ENCODE assay signal across 8 mouse cellular contexts in the genomic region with DNA sequence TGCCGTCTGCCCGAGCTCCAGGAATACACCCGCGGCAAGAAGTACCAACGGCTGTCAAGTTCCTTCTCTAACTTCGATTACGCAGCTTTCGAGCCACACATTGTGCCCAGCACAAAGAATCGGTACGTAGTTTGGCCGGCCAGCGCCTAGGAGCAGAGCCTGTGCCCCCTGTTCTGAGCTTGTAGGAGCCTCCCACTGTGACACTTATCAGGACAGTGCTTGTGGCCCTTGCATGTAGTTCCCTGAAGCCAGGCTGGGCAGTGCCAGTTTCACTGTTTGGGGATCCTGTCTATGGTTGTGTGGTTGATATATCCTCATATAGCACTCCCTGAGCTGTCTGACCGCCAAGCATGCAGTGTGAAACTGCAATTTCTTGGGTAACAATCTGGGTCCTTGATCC. TPM values are rescaled to one million over a fixed set of nuclear protein-coding genes. Genes with fewer than 3 reads are reported as not detected.
DNase-seq lines count a peak whose midpoint lies in the region; ATAC-seq and TF ChIP-seq lines count a peak whose summit lies in the region.

No protein-coding gene starts in this region.

- no peaks in the 10 kb centered on the region for H3K9me3 ChIP-seq in embryonic facial prominence, embryonic 15.5 days (replicated peaks)
- no peaks in the 10 kb centered on the region for H3K9me3 ChIP-seq in limb, embryonic 10.5 days (replicated peaks)
- no peaks in the 10 kb centered on the region for H3K9me3 ChIP-seq in neural tube, embryonic 12.5 days

- no peaks in the 10 kb centered on the region for H3K27me3 ChIP-seq in liver, adult 2 months (ENCODE audit: control insufficient read depth, insufficient read depth, low read length)
- H3K27me3 ChIP-seq in embryonic facial prominence, embryonic 15.5 days: no peaks in the 10 kb centered on the region
- H3K27me3 ChIP-seq in limb, embryonic 10.5 days (ENCODE audit: low read depth, poor library complexity, severe bottlenecking): no peaks in the 10 kb centered on the region
- no peaks in the 10 kb centered on the region for H3K27me3 ChIP-seq in neural tube, embryonic 12.5 days (replicated peaks)

- peak overlapping the region; percentile 65 for H3K9ac ChIP-seq in liver, adult 2 months (ENCODE audit: low read depth, low read length)
- peak overlapping the region; percentile 74 for H3K9ac ChIP-seq in embryonic facial prominence, embryonic 15.5 days
- H3K9ac ChIP-seq in neural tube, embryonic 12.5 days: peak overlapping the region; percentile 69

- 0% methylated on average over 13 of the region's 13 CpGs for WGBS in liver, adult 2 months
- 2% methylated on average over 13 of the region's 13 CpGs for WGBS in embryonic facial prominence, embryonic 15.5 days
- 5% methylated on average over 13 of the region's 13 CpGs for whole genome bisulfite sequencing in limb, embryonic 10.5 days
- 4% methylated on average over 13 of the region's 13 CpGs for whole genome bisulfite sequencing in neural tube, embryonic 12.5 days

- peaks cover 11% of the 10 kb centered on the region; the same call in 1 of the 2 replicates for H3K79me2 ChIP-seq in liver, adult 2 months (ENCODE audit: control insufficient read depth, insufficient read depth, low read length)

- DNase-seq in liver, adult 2 months (ENCODE audit: extremely low read depth, low read depth, low spot score): peak; percentile 46
- no peak for DNase-seq in liver
- DNase-seq in limb, embryonic 10.5 days (ENCODE audit: low spot score): no peak
- no peak for DNase-seq in cerebellum, postnatal 14 days
- DNase-seq in kidney, adult 11 months: no peak
- no peak for DNase-seq in frontal cortex, postnatal 25 days (ENCODE audit: low spot score in 2 of 2)

- no peak for TF ChIP-seq POLR2A in liver, adult 2 months (IDR thresholded peaks at IDR 0.05; ENCODE audit: extremely low read depth, insufficient read depth, low read length)

- peak overlapping the region; percentile 66 for H3K4me3 ChIP-seq in liver, adult 2 months (ENCODE audit: insufficient read depth, low read depth, low read length)
- H3K4me3 ChIP-seq in embryonic facial prominence, embryonic 15.5 days (replicated peaks): peak overlapping the region; percentile 75
- H3K4me3 ChIP-seq in limb, embryonic 10.5 days: peak overlapping the region; percentile 84
- peak overlapping the region; percentile 64 for H3K4me3 ChIP-seq in neural tube, embryonic 12.5 days

- peaks cover 31% of the 10 kb centered on the region for H3K4me1 ChIP-seq in liver, adult 2 months (ENCODE audit: control insufficient read depth, insufficient read depth, low read length)
- H3K4me1 ChIP-seq in embryonic facial prominence, embryonic 15.5 days: peaks cover 49% of the 10 kb centered on the region
- peaks cover 51% of the 10 kb centered on the region for H3K4me1 ChIP-seq in limb, embryonic 10.5 days
- H3K4me1 ChIP-seq in neural tube, embryonic 12.5 days: peaks cover 45% of the 10 kb centered on the region

- peaks cover 41% of the 10 kb centered on the region for H3K36me3 ChIP-seq in liver, adult 2 months (ENCODE audit: control insufficient read depth, insufficient read depth, low read length)
- H3K36me3 ChIP-seq in embryonic facial prominence, embryonic 15.5 days: peaks cover 62% of the 10 kb centered on the region
- peaks cover 78% of the 10 kb centered on the region for H3K36me3 ChIP-seq in limb, embryonic 10.5 days
- peaks cover 75% of the 10 kb centered on the region for H3K36me3 ChIP-seq in neural tube, embryonic 12.5 days

- H3K27ac ChIP-seq in liver, adult 2 months (replicated peaks; ENCODE audit: insufficient read depth, low read depth, low read length): peak overlapping the region; percentile 59
- H3K27ac ChIP-seq in embryonic facial prominence, embryonic 15.5 days (replicated peaks): peak overlapping the region; percentile 73
- H3K27ac ChIP-seq in limb, embryonic 10.5 days: peak overlapping the region; percentile 88
- H3K27ac ChIP-seq in neural tube, embryonic 12.5 days: no peak overlapping the region

- TF ChIP-seq CTCF in liver, adult 2 months (IDR thresholded peaks at IDR 0.05; ENCODE audit: low read depth, low read length): no peak

- H3K4me2 ChIP-seq in embryonic facial prominence, embryonic 15.5 days (replicated peaks): peak overlapping the region; percentile 96
- peak overlapping the region; percentile 99 for H3K4me2 ChIP-seq in neural tube, embryonic 12.5 days (replicated peaks)

- ATAC-seq in embryonic facial prominence, embryonic 15.5 days (ENCODE audit: insufficient number of reproducible peaks, low FRiP score, low TSS enrichment, low read depth): no peak
- ATAC-seq in neural tube, embryonic 12.5 days (ENCODE audit: low FRiP score, low read depth): no peak

RNA-seq across cellular contexts. Expression of a gene that starts 0.4 kb away (rescaled TPM):
- total RNA-seq in liver, adult 2 months (2014; rRNA removed): 55.5 and 60.5 TPM in 2 replicates
- 51.7 and 57.2 TPM in 2 replicates for polyA plus RNA-seq in liver, adult 2 months (2012; rRNA removed)
- 58.4 and 60.4 TPM in 2 replicates for polyA plus RNA-seq in embryonic facial prominence, embryonic 15.5 days (2015; fragmentation: Nextera tagmentation; extraction: Ambion mirVana)
- polyA plus RNA-seq in limb, embryonic 10.5 days (2016; fragmentation: Nextera tagmentation; extraction: Ambion mirVana): 44.0 and 50.3 TPM in 2 replicates
- 56.3 and 59.5 TPM in 2 replicates for polyA plus RNA-seq in neural tube, embryonic 12.5 days (2016; fragmentation: Nextera tagmentation; extraction: Ambion mirVana)

RNA-seq across cellular contexts. Expression of a gene that starts 0.6 kb away (rescaled TPM):
- 10.0 and 10.3 TPM in 2 replicates for total RNA-seq in liver, adult 2 months (2014; rRNA removed)
- 11.6 and 14.5 TPM in 2 replicates for polyA plus RNA-seq in liver, adult 2 months (2012; rRNA removed)
- polyA plus RNA-seq in embryonic facial prominence, embryonic 15.5 days (2015; fragmentation: Nextera tagmentation; extraction: Ambion mirVana): 38.2 TPM in 2 replicates
- polyA plus RNA-seq in limb, embryonic 10.5 days (2016; fragmentation: Nextera tagmentation; extraction: Ambion mirVana): 50.6 and 60.5 TPM in 2 replicates
- 55.3 and 55.7 TPM in 2 replicates for polyA plus RNA-seq in neural tube, embryonic 12.5 days (2016; fragmentation: Nextera tagmentation; extraction: Ambion mirVana)

RNA-seq across cellular contexts. Expression of a gene that starts 6.2 kb away (rescaled TPM):
- 721 and 835 TPM in 2 replicates for total RNA-seq in liver, adult 2 months (2014; rRNA removed)
- polyA plus RNA-seq in liver, adult 2 months (2012; rRNA removed): 398 and 434 TPM in 2 replicates
- 584 and 598 TPM in 2 replicates for polyA plus RNA-seq in embryonic facial prominence, embryonic 15.5 days (2015; fragmentation: Nextera tagmentation; extraction: Ambion mirVana)
- polyA plus RNA-seq in limb, embryonic 10.5 days (2016; fragmentation: Nextera tagmentation; extraction: Ambion mirVana): 702 and 807 TPM in 2 replicates
- 467 and 486 TPM in 2 replicates for polyA plus RNA-seq in neural tube, embryonic 12.5 days (2016; fragmentation: Nextera tagmentation; extraction: Ambion mirVana)

RNA-seq across cellular contexts. Expression of a gene that starts 6.3 kb away (rescaled TPM):
- total RNA-seq in liver, adult 2 months (2014; rRNA removed): 12.9 and 16.8 TPM in 2 replicates
- 25.5 and 26.4 TPM in 2 replicates for polyA plus RNA-seq in liver, adult 2 months (2012; rRNA removed)
- polyA plus RNA-seq in embryonic facial prominence, embryonic 15.5 days (2015; fragmentation: Nextera tagmentation; extraction: Ambion mirVana): 52.4 and 56.4 TPM in 2 replicates
- 79.3 and 82.8 TPM in 2 replicates for polyA plus RNA-seq in limb, embryonic 10.5 days (2016; fragmentation: Nextera tagmentation; extraction: Ambion mirVana)
- polyA plus RNA-seq in neural tube, embryonic 12.5 days (2016; fragmentation: Nextera tagmentation; extraction: Ambion mirVana): 112 and 115 TPM in 2 replicates

RNA-seq across cellular contexts. Expression of a gene that starts 14.1 kb away (rescaled TPM):
- total RNA-seq in liver, adult 2 months (2014; rRNA removed): 6.2 and 7.8 TPM in 2 replicates
- polyA plus RNA-seq in liver, adult 2 months (2012; rRNA removed): 6.1 and 6.2 TPM in 2 replicates
- polyA plus RNA-seq in embryonic facial prominence, embryonic 15.5 days (2015; fragmentation: Nextera tagmentation; extraction: Ambion mirVana): 28.4 and 28.8 TPM in 2 replicates
- polyA plus RNA-seq in limb, embryonic 10.5 days (2016; fragmentation: Nextera tagmentation; extraction: Ambion mirVana): 42.1 and 43.0 TPM in 2 replicates
- polyA plus RNA-seq in neural tube, embryonic 12.5 days (2016; fragmentation: Nextera tagmentation; extraction: Ambion mirVana): 28.8 and 30.2 TPM in 2 replicates
